Mouse (Mus musculus) gastrocnemius, adult 2 months (tissue): Measurements from ENCODE around the gene Txndc15. TPM values are rescaled to one million over a fixed set of nuclear protein-coding genes. Genes with fewer than 3 reads are reported as not detected.

Source experiments
- DNase-seq: peaks from one replicate; pipeline ENCODE4 v3.0.0; 2022
- H3K27ac ChIP-seq: fragments of 200-600 bp; 2 replicates; pipeline ENCODE4 v1.8.1; 2022; ENCODE audit warnings: mild to moderate bottlenecking
- H3K4me3 ChIP-seq: fragments of 200-600 bp; 2 replicates; pipeline ENCODE4 v1.8.1; 2022; ENCODE audit warnings: mild to moderate bottlenecking, moderate library complexity
- CTCF ChIP-seq: fragments of 200-600 bp; IDR thresholded peaks from 2 replicates; pipeline ENCODE4 v1.8.1; 2022; ENCODE audit warnings: antibody characterized with exemption, mild to moderate bottlenecking, moderate library complexity
- intact Hi-C: fragments of 180-260 bp; cut with DNase I; formaldehyde crosslinking; loops from one replicate; pipeline ENCODE4 v1.15.1; 2025
- total RNA-seq, 2 experiments: library from RNA; stranded (reverse); gene quantifications; 2 replicates each; pipeline ENCODE4 v1.2.3; 2021

The Txndc15 gene
- total RNA-seq, 2 experiments from 2014 or later: 33.3 to 34.4 TPM

- intact Hi-C loops: loop anchor here (10.0 kb wide), 1 partner anchor 227 kb away; no protein-coding TSS in a partner anchor
- no peak for TF ChIP-seq CTCF
- no peak overlapping the region for H3K4me3 ChIP-seq
- no peak overlapping the region for H3K27ac ChIP-seq
- DNase-seq: no peak
Measured at GRCm38 (mm10) chr13:55737885-55738284, 23.4 kb downstream of the Txndc15 start.

DNA sequence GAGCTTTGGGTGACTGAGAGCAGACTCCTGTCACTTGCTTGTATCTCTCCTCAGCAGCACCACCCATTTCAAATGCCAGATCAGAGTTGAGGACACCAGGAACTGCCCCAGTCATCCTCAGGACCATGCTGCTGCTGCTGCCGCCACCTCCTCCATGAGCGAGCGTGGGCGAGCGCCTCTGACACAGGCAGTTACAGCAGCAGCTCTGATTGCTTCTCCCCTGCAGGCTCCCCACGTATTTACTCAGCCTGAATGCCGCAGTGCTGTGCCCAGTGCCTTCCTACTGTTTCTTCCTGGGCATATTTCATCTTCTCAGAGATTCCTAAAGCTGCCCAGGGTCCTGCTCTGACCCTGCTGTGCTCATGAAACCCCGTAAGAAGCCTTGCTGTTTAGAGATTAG is 27.9 kb downstream of the Txndc15 start:
- H3K4me3 ChIP-seq: no peak overlapping the region
- DNase-seq: no peak
- TF ChIP-seq CTCF: no peak
- intact Hi-C loops: no loop called here
- no peak overlapping the region for H3K27ac ChIP-seq

- no peak overlapping the region for H3K4me3 ChIP-seq
- H3K27ac ChIP-seq: no peak overlapping the region
- DNase-seq: no peak
- no peak for TF ChIP-seq CTCF
- intact Hi-C loops: no loop called here
Measured at GRCm38 (mm10) chr13:55754380-55754779, 39.9 kb downstream of the Txndc15 start.

DNA sequence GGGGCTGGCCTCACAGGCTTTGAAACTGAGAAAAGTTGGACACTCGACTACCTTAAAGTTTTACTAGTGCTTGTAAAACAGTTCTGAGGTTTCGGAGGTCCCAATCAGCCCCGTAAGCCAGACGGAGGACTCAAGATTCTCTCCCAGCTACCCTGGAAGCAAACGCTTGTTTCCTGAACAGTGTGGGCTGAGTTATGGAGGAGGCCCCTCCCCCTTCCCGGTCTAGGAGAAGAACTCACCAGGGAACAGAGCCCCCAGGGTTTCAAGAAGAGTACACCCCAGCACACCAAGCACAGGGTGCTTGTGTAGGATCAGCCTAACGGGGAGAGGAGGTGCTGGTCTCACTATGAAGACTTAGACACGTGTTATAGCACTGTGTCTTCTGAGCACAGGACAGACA is 42.3 kb downstream of the Txndc15 start:
- peak overlapping the region; percentile 21 for H3K4me3 ChIP-seq
- DNase-seq: no peak
- intact Hi-C loops: no loop called here
- no peak overlapping the region for H3K27ac ChIP-seq
- no peak for TF ChIP-seq CTCF

DNA sequence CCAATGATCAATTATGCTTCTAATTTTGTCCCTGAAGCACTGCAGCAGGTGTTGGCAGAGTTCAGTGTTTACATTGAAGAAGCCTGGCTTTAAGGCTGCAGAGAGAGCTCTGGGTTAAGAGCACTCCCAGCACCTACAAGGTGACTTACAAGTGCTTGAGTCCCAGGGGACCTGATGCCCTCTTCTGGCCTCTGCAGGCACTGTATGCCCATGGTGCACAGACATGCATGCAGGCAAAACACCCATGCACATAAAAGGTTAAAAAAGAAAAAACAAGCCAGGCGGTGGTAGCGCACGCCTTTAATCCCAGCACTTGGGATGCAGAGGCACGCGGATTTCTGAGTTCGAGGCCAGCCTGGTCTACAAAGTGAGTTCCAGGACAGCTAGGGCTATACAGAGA is 43.2 kb downstream of the Txndc15 start:
- TF ChIP-seq CTCF: no peak
- intact Hi-C loops: no loop called here
- H3K27ac ChIP-seq: no peak overlapping the region
- no peak overlapping the region for H3K4me3 ChIP-seq
- no peak for DNase-seq

- H3K27ac ChIP-seq: no peak overlapping the region
- TF ChIP-seq CTCF: no peak
- intact Hi-C loops: no loop called here
Measured at GRCm38 (mm10) chr13:55760576-55760975, 46.1 kb downstream of the Txndc15 start.

DNA sequence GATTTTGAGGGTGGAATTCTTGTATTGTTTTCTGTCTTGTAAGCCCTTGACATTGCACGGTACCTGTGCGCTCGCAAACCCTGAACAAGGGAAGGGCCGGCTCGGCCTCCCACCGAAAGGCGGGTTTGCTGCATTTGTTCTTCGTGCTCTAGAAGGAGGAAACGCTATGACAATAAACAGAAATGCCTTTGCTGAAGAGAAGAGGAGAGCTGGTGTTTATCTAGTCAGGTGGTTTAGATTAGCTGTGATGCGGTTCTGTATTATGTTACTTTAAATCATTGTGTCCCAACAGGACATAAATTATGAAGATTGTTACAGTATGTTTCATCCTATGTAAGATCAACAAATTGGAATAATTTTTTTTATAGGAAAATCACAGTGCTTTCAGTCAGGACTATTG is 47.0 kb downstream of the Txndc15 start:
- intact Hi-C loops: no loop called here
- Histone ChIP-seq H3K27ac (no peak overlapping the region), H3K4me3 (no peak overlapping the region)
- TF ChIP-seq CTCF: no peak
- no peak for DNase-seq

More at GRCm38 (mm10) chr13:55760576-55760975, 46.1 kb downstream of the Txndc15 start:
- H3K4me3 ChIP-seq: no peak overlapping the region
- no peak for DNase-seq

DNA sequence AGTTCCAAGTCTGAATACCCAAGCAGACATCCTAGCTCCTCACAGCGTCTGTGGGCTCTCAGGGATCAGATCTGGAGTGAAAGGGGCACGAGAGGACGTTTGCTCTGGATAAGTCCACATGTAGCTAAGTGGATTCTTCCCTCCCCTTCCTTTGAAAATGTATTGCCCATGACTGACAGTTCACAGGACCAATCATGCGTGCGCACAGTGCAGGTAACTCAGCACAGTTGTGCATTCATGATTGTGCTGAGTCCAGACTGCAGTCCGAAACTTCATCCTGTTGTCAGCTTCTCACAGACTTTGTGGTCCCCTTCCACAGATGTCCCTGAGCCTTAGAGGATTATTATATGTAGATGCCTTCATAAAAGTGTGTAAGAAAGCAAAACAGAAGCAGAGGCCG is 59.9 kb downstream of the Txndc15 start:
- no peak overlapping the region for H3K4me3 ChIP-seq
- intact Hi-C loops: no loop called here
- TF ChIP-seq CTCF: no peak
- no peak for DNase-seq
- no peak overlapping the region for H3K27ac ChIP-seq

GRCm38 (mm10) chr13:55775056-55775455 is 60.6 kb downstream of the Txndc15 start:
- intact Hi-C loops: no loop called here
- no peak for DNase-seq
- no peak for TF ChIP-seq CTCF
- Histone ChIP-seq H3K4me3 (no peak overlapping the region), H3K27ac (no peak overlapping the region)

Other genes with a start within 250 kb of the Txndc15 start
- 1 to 10 TPM; 4.9 to 7.7 TPM for gene Dbn1, start 226.5 kb upstream of the Txndc15 start, total RNA-seq
- gene Pdlim7, start 201.0 kb upstream of the Txndc15 start, total RNA-seq: 100 to 1,000 TPM; 424 to 537 TPM
- 1 to 10 TPM in 1 of 2 experiments, under 1 TPM in 1; 0.77 to 1.5 TPM for gene Dok3, start 185.4 kb upstream of the Txndc15 start, total RNA-seq
- 10 to 100 TPM; 10.6 to 11.5 TPM for gene Ddx41, start 178.0 kb upstream of the Txndc15 start, total RNA-seq
- gene Fam193b, start 143.5 kb upstream of the Txndc15 start, total RNA-seq: 10 to 100 TPM; 14.4 to 16.6 TPM
- gene Tmed9, start 140.9 kb upstream of the Txndc15 start, total RNA-seq: 10 to 100 TPM; 53.3 to 77.0 TPM
- 1 to 10 TPM; 5.9 to 7.1 TPM for gene B4galt7, start 114.8 kb upstream of the Txndc15 start, total RNA-seq
- 1 to 10 TPM; 9.7 to 9.9 TPM for gene Caml, start 91.6 kb upstream of the Txndc15 start, total RNA-seq
- 10 to 100 TPM; 20.9 to 26.9 TPM for gene Ddx46, start 79.6 kb upstream of the Txndc15 start, total RNA-seq
- gene B230219D22Rik, start 21.5 kb upstream of the Txndc15 start, total RNA-seq: 10 to 100 TPM; 29.4 to 33.2 TPM
- gene Pcbd2, start 12.7 kb downstream of the Txndc15 start, total RNA-seq: 10 to 100 TPM; 18.2 to 25.7 TPM
- gene Catsper3, start 69.9 kb downstream of the Txndc15 start, total RNA-seq: under 1 TPM; 0.23 to 0.39 TPM
- under 1 TPM; 0.15 to 0.22 TPM for gene Pitx1, start 121.5 kb downstream of the Txndc15 start, total RNA-seq